Mouse (Mus musculus) gastrocnemius, adult 8-10 months (tissue): ENCODE measurements at regions not wholly inside any gene's neighbourhood (a gene's known extent, or its start where the extent isn't known, plus 50 kb on each side); places are given as distances from the start of the nearest gene placed in this dataset.
A peak's percentile ranks its signal among the peaks of the same experiment; 100 is the strongest.

Source experiments
- DNase-seq, 2 experiments: peaks; one replicate each; pipeline ENCODE4 v3.0.0; 2022; ENCODE audit warnings: low spot score in 2 of 2

DNA sequence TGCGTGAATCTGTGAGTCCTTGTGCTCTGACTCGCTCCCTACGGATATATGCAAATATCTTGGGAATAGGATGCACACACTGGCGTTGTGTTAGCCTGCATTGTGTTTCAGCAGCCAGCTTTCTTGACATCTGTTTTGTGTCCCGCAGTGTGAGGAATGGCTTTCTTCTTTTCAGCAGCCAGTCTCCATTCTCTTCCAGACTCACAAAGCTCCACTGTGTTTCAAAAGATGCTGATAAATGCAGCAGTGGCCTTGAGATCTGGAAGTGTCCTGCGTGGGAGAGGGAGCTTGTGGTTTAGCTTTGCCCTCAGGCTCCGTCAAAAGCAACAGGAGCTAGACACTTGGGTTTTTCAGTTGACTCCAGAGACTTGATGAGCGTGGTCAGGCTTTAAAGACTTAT is 188.9 kb upstream of the Fat4 start:
- DNase-seq = no peak

DNA sequence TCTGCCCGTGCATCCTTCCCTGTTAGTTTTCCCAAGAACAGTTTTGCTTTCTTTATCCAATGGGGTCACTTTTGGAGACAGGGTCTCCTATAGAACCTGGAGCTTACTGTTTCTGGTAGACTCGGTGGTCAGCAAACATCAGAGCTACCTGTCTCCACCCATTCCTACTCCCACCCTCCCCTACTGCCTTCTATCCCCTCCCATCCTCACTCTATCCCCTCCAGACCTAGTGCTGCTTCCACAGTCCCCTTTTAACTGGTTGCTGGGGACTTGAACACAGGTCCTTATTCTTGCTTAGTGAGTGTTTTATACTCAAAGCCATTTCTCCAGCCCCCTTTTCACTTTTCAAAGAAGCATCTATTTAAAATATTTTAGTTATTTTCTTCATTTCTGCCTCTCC is 189.4 kb upstream of the Fat4 start:
- DNase-seq = no peak

DNA sequence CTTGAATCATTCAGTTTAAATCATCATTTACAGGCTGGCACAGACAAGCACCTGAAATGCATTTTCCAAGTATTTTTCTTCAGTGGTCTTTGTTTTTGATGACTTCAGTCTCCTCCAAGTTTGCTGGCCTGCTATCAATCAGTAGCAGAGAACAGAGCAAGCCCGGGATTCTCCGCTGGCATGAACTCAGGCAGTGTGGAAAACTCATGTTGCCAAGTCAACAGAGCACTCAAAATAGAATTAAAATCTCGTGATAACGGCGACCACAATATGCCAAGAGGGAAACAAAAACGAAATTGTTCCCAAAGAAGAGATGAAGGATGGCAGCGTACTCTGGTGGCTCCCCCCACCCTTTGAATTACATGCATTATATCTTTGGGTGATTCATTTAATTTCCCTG is 190.9 kb upstream of the Fat4 start:
- DNase-seq = no peak

DNA sequence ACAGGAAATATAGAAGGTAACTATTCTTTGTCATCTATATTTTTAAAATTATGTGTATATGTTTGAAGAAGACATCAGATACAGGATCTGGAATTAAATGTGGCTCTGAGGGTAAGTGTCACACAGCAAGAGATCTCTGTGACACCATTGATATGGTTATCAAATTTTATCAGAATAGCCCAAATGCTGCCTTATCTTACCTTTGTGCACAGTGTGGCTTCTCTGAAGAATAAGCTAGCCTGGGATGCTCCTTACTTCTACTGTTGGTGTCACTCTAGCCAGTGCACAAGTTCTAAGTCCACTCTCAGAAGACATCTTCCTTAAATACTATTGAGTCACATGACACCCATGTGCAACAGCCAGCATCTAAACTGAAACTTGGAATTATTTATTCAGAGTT is 194.0 kb upstream of the Fat4 start:
- DNase-seq = no peak

DNA sequence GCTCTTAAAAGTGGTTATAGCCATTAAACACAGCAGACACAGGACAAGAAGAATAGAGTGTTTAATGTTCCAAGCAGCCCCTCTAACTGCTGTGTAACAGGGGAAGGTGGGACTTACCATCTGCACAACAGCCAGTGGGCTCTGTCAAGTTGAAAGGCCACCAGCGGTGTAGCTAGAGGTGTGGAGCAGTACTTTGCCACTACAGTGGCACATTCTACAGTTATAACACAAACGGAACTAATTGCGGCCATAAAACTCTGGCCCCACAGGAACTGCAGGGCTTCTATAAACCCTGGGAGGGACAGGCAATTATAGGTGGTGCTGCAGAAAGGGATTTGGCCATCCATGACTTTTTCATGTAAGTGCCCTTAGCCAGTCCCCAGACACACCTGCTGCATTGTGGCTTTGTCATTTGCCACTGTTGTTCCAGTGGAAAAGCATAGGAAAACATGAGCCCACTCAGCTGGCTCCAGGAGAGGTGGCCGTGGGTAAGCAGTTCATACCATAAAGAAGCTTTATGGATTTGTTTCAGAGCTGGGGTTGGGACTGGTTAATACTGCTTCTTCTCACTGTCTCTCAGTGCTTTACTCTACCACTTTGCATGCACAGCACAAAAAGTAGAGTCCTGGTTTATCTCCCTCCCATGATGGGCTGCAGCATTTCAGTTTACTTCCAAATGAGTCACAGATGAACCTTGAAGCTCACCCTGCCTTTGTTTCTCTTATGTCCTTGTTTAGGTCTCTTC is 199.8 kb upstream of the Ankrd50 start:
- DNase-seq = no peak

DNA sequence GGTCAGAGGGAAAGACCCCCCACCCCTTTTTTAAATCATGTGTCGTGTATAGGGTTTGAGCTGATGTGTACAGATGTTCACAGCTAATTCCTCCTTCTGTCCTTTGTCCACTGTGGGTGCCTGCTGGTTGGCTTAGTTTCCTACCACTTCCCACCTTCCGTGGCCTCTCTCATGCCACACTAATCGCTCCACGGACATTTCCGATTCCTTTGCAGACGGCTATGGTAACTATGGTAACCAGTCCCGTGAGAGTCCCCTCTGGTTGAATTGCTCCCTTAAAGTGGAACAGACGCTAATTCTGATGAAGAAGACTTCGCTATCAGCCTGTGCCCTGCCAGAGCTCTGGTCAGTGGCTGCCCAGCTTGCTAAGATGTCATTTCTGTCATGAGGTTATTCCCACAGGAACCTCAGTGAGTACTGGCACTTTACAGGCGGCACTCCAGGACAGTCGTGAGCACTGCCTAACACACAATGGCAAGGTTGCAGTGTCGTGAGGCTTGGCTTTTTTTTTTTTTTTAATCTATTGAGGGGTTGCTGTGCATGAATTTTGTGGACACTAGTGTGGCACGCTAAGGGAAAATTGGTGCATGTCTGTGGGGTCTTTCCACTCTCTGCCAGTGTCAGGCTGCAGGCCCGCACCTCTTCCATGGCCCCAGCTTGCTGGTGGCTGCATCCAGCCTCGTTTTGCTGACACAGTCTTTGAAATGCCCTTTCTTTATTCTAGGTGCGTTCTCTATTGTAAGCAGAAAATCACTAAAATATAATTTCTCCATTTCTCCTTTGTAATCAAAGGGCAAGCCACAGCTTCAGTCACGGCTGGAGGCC is 179.2 kb upstream of the Ankrd50 start:
- DNase-seq = no peak

DNA sequence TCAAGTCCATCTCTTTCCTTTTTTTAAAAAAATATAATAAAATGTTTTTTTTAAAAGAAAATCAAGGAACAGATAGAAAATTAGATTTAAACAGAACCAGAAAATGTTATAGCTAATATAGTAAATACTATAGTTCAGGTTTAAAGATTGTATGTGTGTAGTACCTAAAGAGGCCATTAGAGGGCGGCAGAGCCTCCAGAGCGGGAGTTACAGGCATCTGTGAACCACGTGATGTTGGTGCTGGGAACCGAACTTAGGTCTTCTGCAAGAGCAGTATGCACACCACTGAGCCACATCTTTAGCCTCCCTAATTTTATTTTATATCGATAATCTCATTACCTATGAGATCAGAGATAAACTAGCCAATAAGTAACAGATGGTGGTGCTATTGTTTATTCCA is 178.4 kb upstream of the Ankrd50 start:
- no peak for DNase-seq

DNA sequence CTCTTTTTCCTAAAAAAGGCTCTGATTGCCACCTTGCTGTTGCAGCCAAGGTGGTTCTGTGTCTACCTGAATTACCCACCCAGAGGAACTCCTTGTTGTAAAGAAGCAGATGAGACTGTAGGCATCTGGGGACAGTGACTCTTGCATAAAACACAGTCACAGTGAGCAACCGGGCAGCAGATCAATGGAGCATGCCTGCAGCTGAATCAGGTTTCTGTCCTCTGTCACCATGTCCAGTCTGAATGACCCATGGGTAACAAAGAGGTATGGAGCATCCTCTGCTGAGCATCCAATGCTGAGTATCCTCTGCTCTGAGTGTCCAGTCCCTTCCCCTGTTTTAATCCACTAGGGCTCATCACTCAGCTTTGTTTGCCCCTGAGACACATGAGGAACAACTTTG is 172.1 kb upstream of the Ankrd50 start:
- no peak for DNase-seq

DNA sequence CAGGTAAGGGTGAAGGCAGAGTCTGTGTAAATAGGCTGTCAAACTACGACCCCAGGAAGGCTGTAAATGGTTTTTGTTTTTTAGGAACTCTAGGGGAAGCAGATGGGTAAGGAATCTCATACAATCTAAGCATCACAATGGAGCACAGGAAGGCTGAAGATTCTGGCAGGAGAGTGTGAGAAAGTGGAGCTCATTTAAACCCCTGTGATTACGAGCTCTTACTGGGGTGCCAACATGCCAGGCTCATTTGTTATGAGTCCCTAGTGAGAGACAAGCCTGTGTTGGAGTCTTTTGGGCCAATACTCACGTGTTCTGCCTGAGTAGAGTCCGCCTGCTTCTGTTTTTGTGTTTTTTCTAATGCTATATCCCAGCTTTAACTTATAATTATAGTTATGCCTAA is 169.3 kb upstream of the Ankrd50 start:
- no peak for DNase-seq

DNA sequence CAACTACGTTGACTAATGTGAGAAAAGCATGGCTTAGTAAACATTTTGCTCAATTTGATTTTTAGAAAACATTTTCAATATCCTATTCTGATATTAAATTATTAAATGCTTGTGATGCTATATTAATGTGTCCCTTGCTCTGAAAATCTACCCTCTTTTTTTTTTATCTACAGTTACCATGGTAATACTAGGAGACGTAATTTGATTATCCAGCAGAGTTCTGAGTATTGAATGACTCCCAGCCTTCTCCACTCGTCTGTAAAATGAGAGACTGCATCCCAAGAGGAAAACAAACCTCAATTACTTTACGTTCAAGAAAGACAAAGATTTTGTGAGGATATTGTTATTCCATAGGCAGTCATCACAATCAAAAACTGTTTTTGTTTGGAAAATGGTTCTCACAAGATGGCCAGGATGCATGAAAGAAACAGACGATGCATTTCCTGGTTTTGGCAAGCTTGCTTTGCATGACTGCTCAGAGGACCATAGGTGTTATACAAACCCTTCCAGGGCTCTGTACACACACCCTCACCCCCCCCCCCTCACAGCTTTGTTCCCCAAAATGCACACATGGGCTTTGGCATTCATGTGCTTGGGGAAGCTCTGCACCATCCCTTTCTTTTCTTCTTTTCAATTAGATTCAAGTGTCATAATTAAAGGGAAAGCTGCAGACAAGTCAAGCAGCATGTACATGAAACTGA is 168.5 kb upstream of the Ankrd50 start:
- DNase-seq = no peak

DNA sequence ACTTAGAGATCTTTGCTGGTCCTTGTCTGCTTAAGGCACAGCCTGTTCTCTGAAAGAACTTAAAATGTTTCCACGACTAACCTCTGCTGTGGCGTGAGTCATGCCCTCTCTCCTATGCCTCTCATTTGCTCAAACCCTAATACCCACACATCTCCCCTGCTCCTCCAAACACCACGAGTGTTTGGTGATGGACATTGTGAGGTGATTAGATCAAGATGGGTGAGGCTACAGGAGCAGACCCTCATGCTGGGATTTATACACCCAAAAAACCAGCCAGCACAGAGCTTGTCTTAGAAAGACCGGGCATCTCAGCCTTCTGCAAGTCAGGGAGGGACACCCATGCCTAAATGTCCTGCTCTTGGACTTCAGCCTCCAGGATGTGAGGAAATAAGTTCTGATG is 165.5 kb upstream of the Ankrd50 start:
- no peak for DNase-seq

DNA sequence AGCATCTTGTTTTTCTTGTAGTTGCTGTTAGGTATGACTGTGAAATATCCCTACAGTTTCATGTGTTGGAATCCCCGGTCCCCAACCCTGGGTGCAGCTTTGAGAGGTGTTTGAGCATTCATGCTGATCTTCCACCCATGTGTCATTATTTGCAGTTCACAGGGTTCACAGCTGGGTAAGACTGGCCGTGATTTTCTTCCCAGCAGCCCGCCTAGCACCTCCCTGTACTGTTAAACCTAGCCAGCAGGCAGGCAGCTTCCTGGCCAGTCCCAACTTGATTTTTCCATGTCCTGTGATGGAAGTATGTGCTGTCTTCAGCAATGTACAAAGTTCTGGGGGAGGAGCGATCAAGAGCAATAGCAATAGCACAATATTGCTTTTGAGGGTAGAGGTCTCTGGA is 164.0 kb upstream of the Ankrd50 start:
- no peak for DNase-seq

DNA sequence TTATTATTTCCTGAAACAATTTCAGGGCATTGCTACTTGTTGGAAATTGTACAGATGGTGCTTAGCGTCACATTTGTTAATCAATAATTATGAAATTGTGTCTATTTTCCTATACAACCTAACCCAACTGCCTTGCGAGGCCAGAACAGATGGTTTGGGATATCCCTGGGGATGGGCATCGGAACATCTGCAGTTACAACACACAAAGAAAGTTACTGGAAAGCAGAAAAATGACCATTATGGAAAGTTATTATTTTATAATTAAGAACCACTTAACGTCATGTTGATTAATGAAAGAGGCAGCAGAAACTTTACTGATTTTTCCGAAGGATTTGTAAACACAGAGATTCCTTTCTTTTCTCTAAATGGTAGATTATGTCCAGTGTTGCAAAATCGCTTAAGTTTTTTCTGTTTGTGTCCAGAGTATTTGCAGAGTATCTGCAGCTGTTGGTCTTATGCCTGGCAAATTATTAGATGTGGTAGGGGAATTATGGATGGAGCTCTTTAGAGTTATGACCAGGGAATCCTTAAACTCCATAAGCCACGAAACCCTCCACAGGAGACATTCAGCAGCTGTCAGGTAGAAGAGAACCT is 163.2 kb upstream of the Ankrd50 start:
- no peak for DNase-seq

DNA sequence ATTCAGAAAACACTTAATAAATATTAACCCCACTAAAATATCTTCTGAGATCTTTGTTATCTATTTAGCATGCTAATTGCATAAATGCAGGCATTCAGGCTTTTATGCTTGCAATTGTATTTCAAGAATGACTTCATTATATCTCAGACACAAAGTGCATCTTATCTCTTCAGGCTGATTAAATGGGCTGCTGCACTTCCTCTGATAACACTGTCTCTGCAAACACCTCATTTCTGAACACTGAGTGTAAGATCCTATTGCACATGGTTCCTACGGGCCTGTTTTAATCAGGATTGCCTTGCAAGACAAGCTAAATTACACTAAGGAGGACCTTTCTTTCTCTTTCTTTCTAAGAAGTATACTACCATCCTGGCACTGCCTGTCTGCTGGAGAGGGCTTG is 157.1 kb upstream of the Ankrd50 start:
- DNase-seq = no peak

DNA sequence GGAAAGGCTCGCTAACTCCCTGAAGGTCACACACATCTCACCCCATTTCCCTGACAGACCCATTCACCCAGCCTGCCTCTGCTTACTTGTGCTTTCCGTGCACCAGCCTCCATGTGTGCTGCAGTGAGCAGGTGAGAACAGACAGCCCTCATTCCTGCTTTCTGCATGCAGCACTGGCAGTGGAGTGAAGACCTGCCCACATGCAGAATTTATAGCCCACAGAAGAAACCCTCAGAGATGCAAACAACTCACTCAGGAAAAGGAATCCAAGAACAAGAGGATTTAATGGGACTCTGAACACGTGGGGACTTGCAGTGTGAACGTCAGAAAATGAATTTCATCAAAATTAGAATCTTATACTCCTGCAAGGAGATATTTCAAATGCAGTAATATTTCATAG is 152.2 kb upstream of the Ankrd50 start:
- no peak for DNase-seq

DNA sequence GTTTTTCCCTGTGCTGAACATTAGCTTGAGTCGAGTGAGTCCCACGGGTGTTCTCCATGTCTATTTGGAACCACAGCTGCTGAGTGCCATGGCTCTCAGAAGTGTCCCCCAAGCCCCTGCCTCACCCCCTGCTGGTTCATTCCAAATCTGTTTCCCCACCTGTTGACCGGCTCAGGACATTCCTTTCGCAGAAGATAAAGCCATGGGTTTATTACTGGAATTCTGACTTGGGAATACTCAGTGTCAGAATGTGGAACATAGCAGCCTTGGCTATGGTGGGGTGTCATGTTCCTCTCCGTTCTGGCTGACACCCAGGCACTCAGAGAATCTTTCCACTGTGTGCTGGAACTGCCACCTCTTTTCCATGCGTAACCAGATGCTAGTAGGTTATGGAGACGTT is 148.7 kb upstream of the Ankrd50 start:
- peak; percentile 8 to 23 for DNase-seq

DNA sequence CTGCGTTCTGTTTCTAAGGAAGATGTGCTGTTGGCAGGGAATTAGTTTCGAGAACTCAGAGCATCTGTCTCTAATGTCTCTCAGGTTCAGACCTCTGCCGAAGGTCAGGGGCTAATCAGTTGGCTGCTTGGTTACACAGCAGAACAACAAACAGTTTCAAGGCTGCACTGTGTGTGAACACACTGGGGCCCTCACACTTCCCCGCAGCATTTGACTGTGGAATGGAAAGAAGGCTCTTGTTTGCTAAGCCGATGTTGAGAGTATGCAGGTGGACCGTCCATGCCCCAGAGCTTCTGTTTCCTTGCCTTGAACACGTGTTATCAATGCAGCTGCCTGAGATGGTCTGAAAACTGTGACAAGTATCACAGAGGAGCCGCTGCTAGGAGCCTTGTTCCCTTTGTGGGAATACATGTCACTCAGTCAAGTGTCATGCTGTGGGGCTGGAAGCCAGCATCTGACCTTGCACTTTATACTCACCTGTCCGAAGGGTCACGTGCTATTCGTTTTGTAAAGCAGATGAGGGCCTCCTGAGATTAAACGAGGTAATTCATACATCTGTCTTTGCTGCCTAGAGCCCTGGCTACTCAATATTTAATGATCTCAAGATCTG is 141.0 kb upstream of the Ankrd50 start:
- no peak for DNase-seq

DNA sequence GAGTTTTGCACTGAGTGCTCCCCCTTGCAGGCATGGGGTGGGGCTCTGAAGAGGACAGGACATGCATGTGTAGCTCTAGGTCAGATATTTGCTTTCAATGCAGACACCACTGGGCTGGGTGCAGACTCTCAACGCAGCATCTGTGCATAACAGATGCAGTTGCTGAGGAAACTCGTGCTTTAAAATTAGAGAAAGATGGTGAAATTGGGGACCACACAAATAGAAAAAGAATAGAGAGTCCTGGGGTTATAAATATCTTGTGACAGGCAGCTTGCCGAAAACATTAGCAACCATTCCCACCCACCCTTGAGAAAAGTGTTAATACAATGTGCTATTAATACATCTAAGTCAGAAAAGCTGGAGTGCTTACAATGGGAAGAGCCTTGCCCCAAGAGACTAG is 133.3 kb upstream of the Ankrd50 start:
- DNase-seq = no peak

DNA sequence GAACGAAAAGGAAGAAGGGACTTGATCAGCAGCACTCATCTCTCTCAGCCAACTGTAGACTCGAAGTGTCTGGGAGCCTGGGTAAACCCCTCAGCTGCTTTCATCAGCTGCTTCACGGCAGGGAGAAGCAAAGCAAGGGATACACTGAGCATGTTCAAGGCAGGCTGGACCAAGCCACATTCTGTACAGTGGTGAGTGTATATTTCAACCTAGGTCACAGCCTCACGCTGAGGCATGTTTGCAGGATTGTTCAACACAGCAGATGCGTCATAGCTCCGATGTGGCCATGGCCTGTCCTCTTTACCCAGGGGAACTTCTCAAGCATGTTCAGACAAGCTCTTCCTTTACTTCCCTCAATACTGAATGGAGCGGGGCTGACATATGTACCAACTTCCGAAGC is 132.6 kb upstream of the Ankrd50 start:
- no peak for DNase-seq

DNA sequence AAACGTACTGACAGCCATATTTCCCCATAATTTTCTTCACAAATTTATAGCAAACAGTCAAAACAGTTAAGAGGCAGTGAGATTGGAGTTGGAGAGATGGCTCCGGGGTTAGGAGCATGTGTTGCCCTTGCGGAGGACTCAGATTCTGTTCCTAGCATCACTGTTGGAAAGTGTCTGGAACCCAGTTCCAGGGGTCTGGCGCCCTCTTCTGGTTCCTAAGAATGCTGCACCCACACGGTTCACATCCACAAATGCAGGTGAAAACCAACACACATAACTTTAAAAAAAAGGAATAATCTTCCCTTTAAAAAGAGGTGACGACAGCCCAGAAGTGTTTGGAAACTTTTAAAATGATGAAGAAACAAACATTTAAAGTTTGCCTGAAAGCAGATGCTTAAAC is 129.1 kb upstream of the Ankrd50 start:
- no peak for DNase-seq

DNA sequence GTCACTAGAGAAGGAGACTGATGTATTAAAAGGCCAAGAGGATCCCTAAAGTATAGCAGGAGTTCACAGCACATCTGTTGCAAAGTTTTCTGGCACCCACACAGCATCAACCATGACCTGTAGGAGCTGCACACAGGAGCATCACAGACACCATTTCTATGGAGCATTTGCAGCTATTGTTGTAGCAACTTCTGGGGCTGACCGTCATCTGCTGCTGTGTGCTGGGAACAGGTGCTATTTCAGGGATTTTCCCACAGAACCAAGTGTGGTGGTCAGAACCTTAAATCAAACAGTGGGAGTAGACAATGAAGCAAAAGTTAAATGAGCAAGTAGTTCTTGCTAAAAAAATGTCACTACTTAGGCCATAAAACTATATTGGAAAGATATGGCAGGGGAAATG is 106.9 kb upstream of the Ankrd50 start:
- DNase-seq = no peak

DNA sequence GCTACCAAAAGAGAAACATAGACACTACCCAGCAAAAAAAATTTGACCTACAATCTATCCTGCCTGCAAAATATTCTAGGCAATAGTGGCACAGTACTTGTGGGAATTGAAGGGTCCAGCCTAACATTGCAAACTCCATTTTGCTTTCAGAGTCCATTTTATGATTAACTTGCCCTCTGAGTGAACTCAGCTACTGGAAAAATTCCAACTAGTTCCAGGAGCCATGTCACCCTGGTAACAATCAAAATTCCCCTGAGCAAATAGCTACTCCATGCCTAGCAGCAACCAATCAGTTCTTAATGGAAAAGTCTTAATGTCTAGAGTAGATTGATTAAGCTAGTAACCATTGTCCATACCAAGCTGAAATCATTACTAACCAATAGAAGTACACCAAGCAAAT is 104.3 kb upstream of the Ankrd50 start:
- DNase-seq = no peak
